12 mouse cellular contexts compared by ENCODE assay signal in genomic region chr5:121126051-121126450, GRCm38 (mm10).
A peak's percentile ranks its signal among the peaks of the same experiment; 100 is the strongest.
DNase-seq lines count a peak whose midpoint lies in the region; ATAC-seq and TF ChIP-seq lines count a peak whose summit lies in the region.
"Had no signal": no experiment of that assay in that cellular context is flagged by ENCODE, and none has a peak within 500 bp of the region (broad histone marks: within the 10 kb centered on the region; RNA-seq: fewer than 3 reads in every experiment).

No protein-coding gene starts in this region.

- no peak overlapping the region for H3K4me3 ChIP-seq in cerebellum, adult 2 months (replicated peaks; ENCODE audit: insufficient read depth, low read depth, low read length)
- H3K4me3 ChIP-seq: limb, embryonic 12.5 days; midbrain, embryonic 13.5 days had no signal

- peak; percentile 55 for TF ChIP-seq CTCF in cerebellum, adult 2 months (IDR thresholded peaks at IDR 0.05; ENCODE audit: borderline replicate concordance, insufficient read depth, low read depth, low read length)

- no peak for ATAC-seq in megakaryocyte progenitor cell, adult 5-6 weeks (replicated peaks; ENCODE audit: poor library complexity)
- ATAC-seq: midbrain, embryonic 13.5 days had no signal

- no peaks in the 10 kb centered on the region for H3K27me3 ChIP-seq in cerebellum, adult 2 months (ENCODE audit: control insufficient read depth, insufficient read depth, low read length)
- H3K27me3 ChIP-seq: limb, embryonic 12.5 days; midbrain, embryonic 13.5 days had no signal

- DNase-seq in cerebellum, adult 2 months, result no peak
- DNase-seq in cerebellum, adult 18-20 months, result no peak
- peak; percentile 45 for DNase-seq in left cerebral cortex, postnatal 4 days
- DNase-seq in left cerebral cortex, postnatal 25 days (ENCODE audit: low spot score in 2 of 2), result no peak
- peak; percentile 60 for DNase-seq in thymus, postnatal 4 days
- no peak for DNase-seq in thymus, postnatal 0 days (ENCODE audit: low spot score)
- no peak for DNase-seq in left cerebral cortex, postnatal 14 days (ENCODE audit: low spot score in 2 of 2)
- DNase-seq: adrenal gland, adult 8-10 months; kidney, adult 18-20 months had no signal

- H3K27ac ChIP-seq in cerebellum, adult 2 months (ENCODE audit: insufficient read depth, low read length), result no peak overlapping the region
- H3K27ac ChIP-seq: limb, embryonic 12.5 days; midbrain, embryonic 13.5 days had no signal

- H3K4me1 ChIP-seq in cerebellum, adult 2 months (ENCODE audit: control insufficient read depth, insufficient read depth, low read length), result peaks cover 9% of the 10 kb centered on the region

- no peak for TF ChIP-seq POLR2A in cerebellum, adult 2 months (IDR thresholded peaks at IDR 0.05; ENCODE audit: borderline replicate concordance, insufficient read depth, low read length)

- intact Hi-C loops in left cerebral cortex, postnatal 4 days (cut with DNase I), result loop anchor here (10.0 kb wide), 1 partner anchor 121 kb away; no protein-coding TSS in a partner anchor
- intact Hi-C loops in left cerebral cortex, postnatal 25 days (cut with DNase I), result loop anchor here (5.0 kb wide), 1 partner anchor 174 kb away; no protein-coding TSS in a partner anchor
- intact Hi-C loops in left cerebral cortex, postnatal 14 days (cut with DNase I), result no loop called here

- WGBS in cerebellum, adult 2 months, result 72% methylated on average over 2 of the region's 2 CpGs

Comparison
In these comparisons a context has a peak if more than half of its experiments do, and no peak if none do; other contexts are left out.
1. DNase-seq: peak in left cerebral cortex, postnatal 4 days (single experiment) and thymus, postnatal 4 days (single experiment); none in cerebellum, adult 2 months (0 of 2), cerebellum, adult 18-20 months (0 of 2), left cerebral cortex, postnatal 25 days (0 of 2), thymus, postnatal 0 days (single experiment) and left cerebral cortex, postnatal 14 days (0 of 2).